Mouse (Mus musculus): ENCODE measurements around the gene A530032D15Rik. TPM values are rescaled to one million over a fixed set of nuclear protein-coding genes. Genes with fewer than 3 reads are reported as not detected.
"Not testable (repeated sequence)": the region's sequence is repeated elsewhere in the genome, so short reads cannot be mapped to it uniquely, and the experiment has no call there.

A530032D15Rik gene
- not detected in 2 replicates for polyA plus RNA-seq (2015; fragmentation: Nextera tagmentation; extraction: Ambion mirVana)

GRCm38 (mm10) chr1:85109753-85110152 is at the start of gene A530032D15Rik:
Gene A530032D15Rik, minus strand, starts transcription at chr1:85109853.
- not testable (repeated sequence) for H3K4me3 ChIP-seq (replicated peaks); H3K36me3 ChIP-seq; H3K27ac ChIP-seq; ATAC-seq; H3K9ac ChIP-seq; H3K4me2 ChIP-seq (replicated peaks); H3K4me1 ChIP-seq (replicated peaks); H3K9me3 ChIP-seq; H3K27me3 ChIP-seq (replicated peaks)
- WGBS: 60% methylated on average over 1 of the region's 7 CpGs

- not testable (repeated sequence) for H3K4me3 ChIP-seq (replicated peaks); ATAC-seq; H3K4me2 ChIP-seq (replicated peaks); H3K36me3 ChIP-seq; H3K27ac ChIP-seq; H3K9me3 ChIP-seq; H3K27me3 ChIP-seq (replicated peaks); H3K9ac ChIP-seq; H3K4me1 ChIP-seq (replicated peaks)
- 86% methylated on average over 4 of the region's 5 CpGs for WGBS
These were observed 45.5 kb upstream of the A530032D15Rik start for GRCm38 (mm10) chr1:85155151-85155550.

- not testable (repeated sequence) for H3K4me1 ChIP-seq (replicated peaks); H3K27ac ChIP-seq; H3K9me3 ChIP-seq; H3K4me2 ChIP-seq (replicated peaks); ATAC-seq; H3K27me3 ChIP-seq (replicated peaks); H3K9ac ChIP-seq; H3K4me3 ChIP-seq (replicated peaks); H3K36me3 ChIP-seq
- 85% methylated on average over 22 of the region's 22 CpGs for WGBS
These were observed 24.0 kb upstream of the A530032D15Rik start for GRCm38 (mm10) chr1:85133671-85134070.

- not testable (repeated sequence) for H3K4me2 ChIP-seq (replicated peaks); H3K4me3 ChIP-seq (replicated peaks); H3K9ac ChIP-seq; ATAC-seq; H3K36me3 ChIP-seq; H3K27me3 ChIP-seq (replicated peaks); H3K9me3 ChIP-seq; H3K27ac ChIP-seq; H3K4me1 ChIP-seq (replicated peaks)
- WGBS: 87% methylated on average over 4 of the region's 4 CpGs
These were observed 12.2 kb upstream of the A530032D15Rik start for GRCm38 (mm10) chr1:85121841-85122240.

GRCm38 (mm10) chr1:85118341-85118740 is 8.7 kb upstream of the A530032D15Rik start:
- not testable (repeated sequence) for H3K9me3 ChIP-seq; H3K4me1 ChIP-seq (replicated peaks); H3K4me2 ChIP-seq (replicated peaks); H3K36me3 ChIP-seq; H3K9ac ChIP-seq; H3K4me3 ChIP-seq (replicated peaks); H3K27ac ChIP-seq; H3K27me3 ChIP-seq (replicated peaks); ATAC-seq
- 78% methylated on average over 6 of the region's 6 CpGs for WGBS

GRCm38 (mm10) chr1:85117537-85117936 is 7.9 kb upstream of the A530032D15Rik start:
- H3K36me3 ChIP-seq; H3K4me3 ChIP-seq (replicated peaks); H3K9ac ChIP-seq; H3K4me2 ChIP-seq (replicated peaks); H3K27ac ChIP-seq; ATAC-seq; H3K4me1 ChIP-seq (replicated peaks); H3K9me3 ChIP-seq; H3K27me3 ChIP-seq (replicated peaks): not testable (repeated sequence)
- WGBS: 63% methylated on average over 5 of the region's 6 CpGs

GRCm38 (mm10) chr1:85114666-85115402 is 5.2 kb upstream of the A530032D15Rik start:
- 51% methylated on average over 6 of the region's 6 CpGs for WGBS
- ATAC-seq; H3K4me1 ChIP-seq (replicated peaks): not testable (repeated sequence)

GRCm38 (mm10) chr1:85114078-85114477 is 4.4 kb upstream of the A530032D15Rik start:
- H3K36me3 ChIP-seq; H3K27me3 ChIP-seq (replicated peaks); H3K4me3 ChIP-seq (replicated peaks); H3K4me1 ChIP-seq (replicated peaks); H3K4me2 ChIP-seq (replicated peaks); H3K9me3 ChIP-seq; H3K27ac ChIP-seq; H3K9ac ChIP-seq: not testable (repeated sequence)
- 83% methylated on average over 3 of the region's 3 CpGs for WGBS
- peak; percentile 36; the same call in 1 of the 2 replicates for ATAC-seq

More at GRCm38 (mm10) chr1:85114666-85115402, 5.2 kb upstream of the A530032D15Rik start:
- H3K4me2 ChIP-seq (replicated peaks); H3K9ac ChIP-seq; H3K36me3 ChIP-seq; H3K27ac ChIP-seq; H3K4me3 ChIP-seq (replicated peaks); H3K27me3 ChIP-seq (replicated peaks); H3K9me3 ChIP-seq: not testable (repeated sequence)

GRCm38 (mm10) chr1:85112889-85113288 is 3.2 kb upstream of the A530032D15Rik start:
- H3K9me3 ChIP-seq; H3K4me2 ChIP-seq (replicated peaks); H3K27ac ChIP-seq; H3K4me3 ChIP-seq (replicated peaks); H3K9ac ChIP-seq; H3K36me3 ChIP-seq; H3K4me1 ChIP-seq (replicated peaks); ATAC-seq; H3K27me3 ChIP-seq (replicated peaks): not testable (repeated sequence)
- WGBS: 69% methylated on average over 2 of the region's 5 CpGs

- H3K9me3 ChIP-seq; H3K4me3 ChIP-seq (replicated peaks); ATAC-seq; H3K9ac ChIP-seq; H3K4me1 ChIP-seq (replicated peaks); H3K27me3 ChIP-seq (replicated peaks); H3K27ac ChIP-seq; H3K36me3 ChIP-seq; H3K4me2 ChIP-seq (replicated peaks): not testable (repeated sequence)
- 86% methylated on average over 7 of the region's 7 CpGs for whole genome bisulfite sequencing
These were observed 2.6 kb upstream of the A530032D15Rik start for GRCm38 (mm10) chr1:85112266-85112665.

- not testable (repeated sequence) for H3K4me2 ChIP-seq (replicated peaks); H3K27ac ChIP-seq; H3K36me3 ChIP-seq; H3K4me1 ChIP-seq (replicated peaks); H3K27me3 ChIP-seq (replicated peaks); H3K4me3 ChIP-seq (replicated peaks); H3K9ac ChIP-seq; H3K9me3 ChIP-seq; ATAC-seq
- WGBS: 63% methylated on average over 10 of the region's 10 CpGs
These were observed 1.9 kb upstream of the A530032D15Rik start for GRCm38 (mm10) chr1:85111572-85111971.

GRCm38 (mm10) chr1:85110876-85111275 is 1.2 kb upstream of the A530032D15Rik start:
- not testable (repeated sequence) for H3K9me3 ChIP-seq; H3K4me3 ChIP-seq (replicated peaks); H3K27ac ChIP-seq; H3K4me1 ChIP-seq (replicated peaks); H3K4me2 ChIP-seq (replicated peaks); H3K36me3 ChIP-seq; H3K27me3 ChIP-seq (replicated peaks); ATAC-seq; H3K9ac ChIP-seq
- 69% methylated on average over 3 of the region's 3 CpGs for WGBS

- ATAC-seq; H3K4me2 ChIP-seq (replicated peaks); H3K4me1 ChIP-seq (replicated peaks); H3K4me3 ChIP-seq (replicated peaks); H3K27me3 ChIP-seq (replicated peaks); H3K9me3 ChIP-seq; H3K27ac ChIP-seq; H3K9ac ChIP-seq; H3K36me3 ChIP-seq: not testable (repeated sequence)
- 69% methylated on average over 5 of the region's 6 CpGs for WGBS
These were observed 3.6 kb downstream of the A530032D15Rik start for GRCm38 (mm10) chr1:85106013-85106412.

All from intestine, embryonic 15.5 days (tissue).